Comparison of ENCODE assay signal across 8 mouse cellular contexts in genomic region chr4:62669094-62670071, GRCm38 (mm10).
DNase-seq lines count a peak whose midpoint lies in the region; ATAC-seq and TF ChIP-seq lines count a peak whose summit lies in the region.

No protein-coding gene starts in this region.

- H3K27me3 ChIP-seq in hindbrain, embryonic 16.5 days (replicated peaks; ENCODE audit: control insufficient read depth, insufficient read depth, low read length): no peaks in the 10 kb centered on the region
- no peaks in the 10 kb centered on the region for H3K27me3 ChIP-seq in hindbrain, embryonic 11.5 days (ENCODE audit: control insufficient read depth, insufficient read depth, low read length)
- no peaks in the 10 kb centered on the region for H3K27me3 ChIP-seq in intestine, postnatal 0 days (replicated peaks; ENCODE audit: control insufficient read depth, insufficient read depth, low read length)
- H3K27me3 ChIP-seq in small intestine, adult 2 months (ENCODE audit: control insufficient read depth, insufficient read depth, low read length): no peaks in the 10 kb centered on the region

- H3K9me3 ChIP-seq in hindbrain, embryonic 16.5 days (ENCODE audit: control insufficient read depth, low read length): no peaks in the 10 kb centered on the region
- no peaks in the 10 kb centered on the region for H3K9me3 ChIP-seq in hindbrain, embryonic 11.5 days (ENCODE audit: control insufficient read depth, low read length)
- H3K9me3 ChIP-seq in intestine, postnatal 0 days (ENCODE audit: control insufficient read depth): no peaks in the 10 kb centered on the region

- TF ChIP-seq CTCF in intestine, postnatal 0 days (IDR thresholded peaks at IDR 0.05; ENCODE audit: low read depth): no peak
- no peak for TF ChIP-seq CTCF in small intestine, adult 2 months (IDR thresholded peaks at IDR 0.05; ENCODE audit: extremely low read depth, insufficient read length, insufficient replicate concordance, low read depth, low read length)

- WGBS in hindbrain, embryonic 16.5 days: 76% methylated on average over 13 of the region's 13 CpGs
- WGBS in hindbrain, embryonic 11.5 days: 82% methylated on average over 13 of the region's 13 CpGs
- 46% methylated on average over 13 of the region's 13 CpGs for WGBS in intestine, postnatal 0 days
- WGBS in small intestine, adult 2 months: 29% methylated on average over 13 of the region's 13 CpGs

- H3K4me3 ChIP-seq in hindbrain, embryonic 16.5 days (ENCODE audit: low read length): no peak overlapping the region
- no peak overlapping the region for H3K4me3 ChIP-seq in hindbrain, embryonic 11.5 days (ENCODE audit: low read depth, low read length)
- peak overlapping the region; percentile 11 for H3K4me3 ChIP-seq in intestine, postnatal 0 days (ENCODE audit: low read depth, low read length)
- H3K4me3 ChIP-seq in small intestine, adult 2 months (ENCODE audit: low read depth, low read length): peak overlapping the region; percentile 67

- H3K36me3 ChIP-seq in hindbrain, embryonic 16.5 days (ENCODE audit: control insufficient read depth, insufficient read depth, low read length): no peaks in the 10 kb centered on the region
- no peaks in the 10 kb centered on the region for H3K36me3 ChIP-seq in hindbrain, embryonic 11.5 days (ENCODE audit: control insufficient read depth, insufficient read depth, low read length)
- no peaks in the 10 kb centered on the region for H3K36me3 ChIP-seq in intestine, postnatal 0 days (ENCODE audit: control insufficient read depth, insufficient read depth)
- H3K36me3 ChIP-seq in small intestine, adult 2 months (ENCODE audit: control insufficient read depth, insufficient read depth, low read length): no peaks in the 10 kb centered on the region

- peak overlapping the region; percentile 47 for H3K9ac ChIP-seq in hindbrain, embryonic 16.5 days (ENCODE audit: low read depth, low read length)
- no peak overlapping the region for H3K9ac ChIP-seq in hindbrain, embryonic 11.5 days (ENCODE audit: low read depth, low read length)
- no peak overlapping the region for H3K9ac ChIP-seq in intestine, postnatal 0 days (ENCODE audit: low read depth, low read length)

- DNase-seq in hindbrain, embryonic 11.5 days (ENCODE audit: low spot score): no peak
- peak; percentile 85 for DNase-seq in cerebellum, adult 9-11 months
- DNase-seq in T-cell, adult 2 months (ENCODE audit: low spot score): no peak
- no peak for DNase-seq in thymus, adult 18-20 months
- DNase-seq in thymus, postnatal 10 days (ENCODE audit: low spot score in 2 of 2): no peak

- ATAC-seq in hindbrain, embryonic 16.5 days: no peak
- ATAC-seq in hindbrain, embryonic 11.5 days (ENCODE audit: low FRiP score): no peak
- ATAC-seq in intestine, postnatal 0 days: no peak; the same call in 1 of the 2 replicates

- no peak overlapping the region for H3K4me2 ChIP-seq in hindbrain, embryonic 16.5 days (ENCODE audit: low read length)
- no peak overlapping the region for H3K4me2 ChIP-seq in hindbrain, embryonic 11.5 days (replicated peaks; ENCODE audit: low read depth, low read length)
- H3K4me2 ChIP-seq in intestine, postnatal 0 days (replicated peaks; ENCODE audit: low read depth): peak overlapping the region; percentile 57

- no peak overlapping the region for H3K27ac ChIP-seq in hindbrain, embryonic 16.5 days (ENCODE audit: low read depth, low read length)
- H3K27ac ChIP-seq in hindbrain, embryonic 11.5 days (ENCODE audit: low read depth, low read length): no peak overlapping the region
- peak overlapping the region; percentile 62 for H3K27ac ChIP-seq in intestine, postnatal 0 days (ENCODE audit: low read depth, low read length)
- H3K27ac ChIP-seq in small intestine, adult 2 months (ENCODE audit: insufficient read depth, low read depth, low read length): peak overlapping the region; percentile 90

- peaks cover 10% of the 10 kb centered on the region for H3K4me1 ChIP-seq in hindbrain, embryonic 16.5 days (ENCODE audit: control insufficient read depth, insufficient read depth, low read depth, low read length)
- peaks cover 2% of the 10 kb centered on the region; the same call in 1 of the 2 replicates for H3K4me1 ChIP-seq in hindbrain, embryonic 11.5 days (replicated peaks; ENCODE audit: control insufficient read depth, insufficient read depth, low read length)
- H3K4me1 ChIP-seq in intestine, postnatal 0 days (replicated peaks; ENCODE audit: control insufficient read depth, insufficient read depth, low read length): peaks cover 7% of the 10 kb centered on the region; the same call in 1 of the 2 replicates
- H3K4me1 ChIP-seq in small intestine, adult 2 months (ENCODE audit: control insufficient read depth, insufficient read depth, insufficient read length, low read length): peaks cover 29% of the 10 kb centered on the region

- no peak; the same call in 1 of the 2 replicates for TF ChIP-seq POLR2A in small intestine, adult 2 months (IDR thresholded peaks at IDR 0.05; ENCODE audit: low read depth, low read length)

Comparison
In these comparisons a context has a peak if more than half of its experiments do, and no peak if none do; other contexts are left out.
1. H3K27ac ChIP-seq: peak in intestine, postnatal 0 days (single experiment) and small intestine, adult 2 months (single experiment); none in hindbrain, embryonic 16.5 days (single experiment) and hindbrain, embryonic 11.5 days (single experiment).
2. H3K4me3 ChIP-seq: peak in intestine, postnatal 0 days (single experiment) and small intestine, adult 2 months (single experiment); none in hindbrain, embryonic 16.5 days (single experiment) and hindbrain, embryonic 11.5 days (single experiment).